Mouse (Mus musculus): ENCODE measurements at regions not wholly inside any gene's neighbourhood (a gene's known extent, or its start where the extent isn't known, plus 50 kb on each side); places are given as distances from the start of the nearest gene placed in this dataset.

DNA sequence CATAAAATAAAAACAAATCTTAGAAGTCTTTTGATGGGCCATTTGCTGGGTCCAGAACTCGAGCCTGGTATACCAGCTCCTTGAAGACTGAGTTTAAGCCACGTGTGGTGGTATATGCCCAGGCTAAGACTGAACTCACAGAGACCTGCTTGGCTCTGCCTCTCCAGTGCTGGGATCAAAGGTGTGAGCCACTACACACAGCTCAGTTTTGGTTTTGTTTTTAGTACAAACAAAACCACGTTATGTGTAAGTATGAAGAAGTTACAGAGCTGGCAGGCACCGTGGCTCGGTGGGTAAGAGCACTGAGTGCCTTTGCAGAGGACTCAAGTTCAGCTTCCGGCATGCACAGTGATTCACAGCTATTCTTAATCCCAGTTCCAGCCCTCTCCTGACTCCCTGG lies 75.6 kb downstream of the Wdr5 start:
- TF ChIP-seq CTCF (IDR thresholded peaks at IDR 0.05; ENCODE audit: control insufficient read depth, insufficient read depth, insufficient replicate concordance, low read depth, low read length) (no peak), POLR2A (IDR thresholded peaks at IDR 0.05; ENCODE audit: control insufficient read depth, low read depth, low read length) (no peak)
- Histone ChIP-seq H3K4me1 (ENCODE audit: control insufficient read depth, insufficient read depth, low read length) (no peaks in the 10 kb centered on the region), H3K36me3 (ENCODE audit: control insufficient read depth, insufficient read depth, low read length) (no peaks in the 10 kb centered on the region), H3K27ac (ENCODE audit: control insufficient read depth, insufficient read depth, low read depth, low read length) (no peak overlapping the region), H3K4me3 (ENCODE audit: control insufficient read depth, low read depth, low read length) (no peak overlapping the region), H3K27me3 (ENCODE audit: control insufficient read depth, insufficient read depth, low read length) (no peaks in the 10 kb centered on the region)

DNA sequence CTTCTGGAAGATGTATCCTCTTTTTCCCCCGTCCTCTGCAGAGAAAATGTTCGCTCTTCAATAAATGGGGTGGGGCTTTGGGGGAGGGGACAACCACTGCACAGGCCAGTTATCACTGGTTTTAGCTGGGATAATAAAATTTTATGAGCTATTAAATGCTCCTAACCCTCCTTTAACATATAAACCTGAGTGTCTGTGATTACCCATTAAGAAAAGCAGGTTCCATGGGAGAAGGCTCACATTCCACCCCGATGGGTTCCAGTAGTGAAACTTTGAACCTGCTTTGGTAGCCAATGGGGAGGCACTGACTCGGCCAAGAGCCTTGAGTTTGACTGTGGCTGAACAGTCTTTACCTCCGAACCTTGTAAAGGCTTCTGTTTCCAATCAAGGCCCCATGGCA lies 76.7 kb downstream of the Wdr5 start:
- Histone ChIP-seq H3K4me3 (ENCODE audit: control insufficient read depth, low read depth, low read length) (no peak overlapping the region), H3K27me3 (ENCODE audit: control insufficient read depth, insufficient read depth, low read length) (no peaks in the 10 kb centered on the region), H3K4me1 (ENCODE audit: control insufficient read depth, insufficient read depth, low read length) (peaks cover 3% of the 10 kb centered on the region; the same call in 1 of the 2 replicates), H3K27ac (ENCODE audit: control insufficient read depth, insufficient read depth, low read depth, low read length) (no peak overlapping the region), H3K36me3 (ENCODE audit: control insufficient read depth, insufficient read depth, low read length) (no peaks in the 10 kb centered on the region)
- no peak for TF ChIP-seq POLR2A (IDR thresholded peaks at IDR 0.05; ENCODE audit: control insufficient read depth, low read depth, low read length)
- no peak for TF ChIP-seq CTCF (IDR thresholded peaks at IDR 0.05; ENCODE audit: control insufficient read depth, insufficient read depth, insufficient replicate concordance, low read depth, low read length)

DNA sequence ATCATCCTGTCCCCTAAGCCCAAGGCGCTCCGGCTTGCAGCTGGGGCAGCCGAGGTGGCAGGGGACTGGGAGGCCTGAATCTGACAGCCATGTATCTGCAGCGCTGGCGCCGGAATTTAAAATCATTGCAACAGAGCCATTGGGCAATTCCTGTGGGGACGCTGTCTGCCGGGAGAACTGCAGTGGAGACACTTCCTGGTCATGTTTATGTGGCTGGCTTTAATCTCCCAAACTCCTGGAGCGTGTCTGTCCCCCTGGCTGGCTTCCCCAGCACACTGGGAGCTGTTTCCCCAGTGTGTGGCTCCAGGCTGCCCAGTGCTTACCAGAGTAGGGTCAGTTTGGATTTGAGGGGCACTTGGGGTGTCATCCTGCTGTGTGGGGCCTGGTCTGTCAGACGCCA lies 78.4 kb downstream of the Wdr5 start:
- Histone ChIP-seq H3K27ac (ENCODE audit: control insufficient read depth, insufficient read depth, low read depth, low read length) (no peak overlapping the region), H3K27me3 (ENCODE audit: control insufficient read depth, insufficient read depth, low read length) (no peaks in the 10 kb centered on the region), H3K4me3 (ENCODE audit: control insufficient read depth, low read depth, low read length) (no peak overlapping the region), H3K36me3 (ENCODE audit: control insufficient read depth, insufficient read depth, low read length) (no peaks in the 10 kb centered on the region), H3K4me1 (ENCODE audit: control insufficient read depth, insufficient read depth, low read length) (peaks cover 3% of the 10 kb centered on the region; the same call in 1 of the 2 replicates)
- no peak for TF ChIP-seq CTCF (IDR thresholded peaks at IDR 0.05; ENCODE audit: control insufficient read depth, insufficient read depth, insufficient replicate concordance, low read depth, low read length)
- no peak for TF ChIP-seq POLR2A (IDR thresholded peaks at IDR 0.05; ENCODE audit: control insufficient read depth, low read depth, low read length)

DNA sequence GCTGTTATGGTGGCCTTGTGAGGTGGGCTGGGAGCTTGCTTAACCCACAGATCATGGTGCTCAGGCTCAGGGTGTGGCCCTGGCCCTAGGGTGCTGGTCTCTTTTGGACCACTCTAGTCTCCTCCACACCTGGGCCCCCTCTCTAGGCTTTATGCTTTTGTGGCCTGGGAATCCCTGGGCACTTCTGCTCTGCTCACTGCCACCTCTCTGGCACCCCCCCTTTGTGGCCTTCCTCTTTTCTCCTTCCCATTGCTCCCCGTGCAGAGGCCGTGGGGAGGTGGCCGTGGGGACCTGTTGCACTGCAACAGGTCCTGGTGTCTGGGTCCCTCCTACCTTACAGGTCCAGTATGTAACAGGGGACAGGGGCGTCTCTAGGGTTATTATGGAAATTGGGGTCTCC lies 80.3 kb downstream of the Wdr5 start:
- peaks cover 3% of the 10 kb centered on the region; the same call in 1 of the 2 replicates for H3K4me1 ChIP-seq (ENCODE audit: control insufficient read depth, insufficient read depth, low read length)
- no peaks in the 10 kb centered on the region for H3K36me3 ChIP-seq (ENCODE audit: control insufficient read depth, insufficient read depth, low read length)
- TF ChIP-seq CTCF (IDR thresholded peaks at IDR 0.05; ENCODE audit: control insufficient read depth, insufficient read depth, insufficient replicate concordance, low read depth, low read length): no peak
- TF ChIP-seq POLR2A (IDR thresholded peaks at IDR 0.05; ENCODE audit: control insufficient read depth, low read depth, low read length): no peak
- H3K4me3 ChIP-seq (ENCODE audit: control insufficient read depth, low read depth, low read length): no peak overlapping the region
- H3K27me3 ChIP-seq (ENCODE audit: control insufficient read depth, insufficient read depth, low read length): no peaks in the 10 kb centered on the region
- H3K27ac ChIP-seq (ENCODE audit: control insufficient read depth, insufficient read depth, low read depth, low read length): no peak overlapping the region

DNA sequence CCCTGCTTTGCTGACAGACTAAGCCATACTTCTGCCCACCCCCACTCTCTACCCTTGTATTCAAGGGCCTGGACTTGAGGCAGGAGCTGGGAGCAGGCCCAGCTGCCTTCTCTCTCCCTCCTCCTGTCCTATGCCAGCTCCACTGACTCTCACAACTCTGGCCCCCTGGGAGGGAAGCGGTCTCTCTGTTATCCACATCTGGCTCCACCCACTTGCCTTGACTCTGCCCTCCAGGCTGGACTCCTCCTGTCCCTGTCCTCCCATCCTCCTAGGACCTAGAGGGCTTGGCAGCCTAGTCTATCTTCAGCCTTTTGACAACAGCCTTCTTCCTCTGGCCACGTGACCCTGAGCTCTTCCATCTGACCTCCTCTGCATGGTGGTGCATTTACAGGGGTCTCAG lies 80.0 kb upstream of the Rxra start:
- TF ChIP-seq CTCF (IDR thresholded peaks at IDR 0.05; ENCODE audit: control insufficient read depth, insufficient read depth, insufficient replicate concordance, low read depth, low read length) (no peak), POLR2A (IDR thresholded peaks at IDR 0.05; ENCODE audit: control insufficient read depth, low read depth, low read length) (no peak)
- Histone ChIP-seq H3K36me3 (ENCODE audit: control insufficient read depth, insufficient read depth, low read length) (no peaks in the 10 kb centered on the region), H3K27me3 (ENCODE audit: control insufficient read depth, insufficient read depth, low read length) (no peaks in the 10 kb centered on the region), H3K27ac (ENCODE audit: control insufficient read depth, insufficient read depth, low read depth, low read length) (peak overlapping the region; percentile 77), H3K4me3 (ENCODE audit: control insufficient read depth, low read depth, low read length) (no peak overlapping the region), H3K4me1 (ENCODE audit: control insufficient read depth, insufficient read depth, low read length) (peaks cover 3% of the 10 kb centered on the region; the same call in 1 of the 2 replicates)

DNA sequence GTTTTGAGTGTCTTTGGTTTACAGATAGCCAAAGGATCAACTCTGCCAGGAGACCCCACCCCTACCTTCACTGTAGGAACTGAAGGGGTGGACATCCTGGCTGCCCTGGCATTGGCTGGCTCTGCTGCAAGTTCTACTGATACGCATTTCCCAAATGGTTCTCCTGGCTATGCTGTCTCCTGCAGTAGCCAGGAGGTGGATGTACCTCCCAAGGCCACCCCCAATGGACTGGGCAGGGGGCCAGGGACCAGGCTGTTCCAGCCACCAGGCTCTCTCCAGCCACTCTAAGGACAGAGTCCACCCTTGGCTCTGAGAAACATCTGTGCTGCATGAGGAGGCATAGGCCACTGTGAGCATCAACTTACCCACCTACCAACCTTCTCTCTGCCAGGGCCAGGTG lies 79.3 kb upstream of the Rxra start:
- Histone ChIP-seq H3K27me3 (ENCODE audit: control insufficient read depth, insufficient read depth, low read length) (no peaks in the 10 kb centered on the region), H3K4me3 (ENCODE audit: control insufficient read depth, low read depth, low read length) (no peak overlapping the region), H3K27ac (ENCODE audit: control insufficient read depth, insufficient read depth, low read depth, low read length) (peak overlapping the region; percentile 77), H3K4me1 (ENCODE audit: control insufficient read depth, insufficient read depth, low read length) (peaks cover 3% of the 10 kb centered on the region; the same call in 1 of the 2 replicates), H3K36me3 (ENCODE audit: control insufficient read depth, insufficient read depth, low read length) (no peaks in the 10 kb centered on the region)
- TF ChIP-seq POLR2A (IDR thresholded peaks at IDR 0.05; ENCODE audit: control insufficient read depth, low read depth, low read length): no peak

DNA sequence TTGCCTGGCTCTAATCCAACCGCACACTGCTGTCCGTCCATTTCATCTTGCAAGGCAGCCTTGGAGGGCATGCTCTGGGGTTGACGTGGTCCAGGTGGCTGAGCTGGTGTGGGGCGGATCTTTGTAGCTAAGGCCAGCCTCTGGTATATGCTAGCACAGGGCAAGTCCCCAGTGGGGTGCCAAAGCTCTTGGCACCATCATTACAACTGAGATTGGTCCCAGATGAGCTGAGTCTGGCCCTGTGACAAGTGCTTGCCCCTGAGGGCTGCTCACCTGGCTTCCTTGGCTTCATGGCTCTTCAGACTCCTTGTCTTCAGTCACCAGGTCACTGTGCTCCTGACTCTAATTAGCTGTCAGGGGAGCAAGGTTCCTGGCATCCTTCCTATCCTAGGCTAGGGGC lies 78.3 kb upstream of the Rxra start:
- Histone ChIP-seq H3K4me1 (ENCODE audit: control insufficient read depth, insufficient read depth, low read length) (peaks cover 3% of the 10 kb centered on the region; the same call in 1 of the 2 replicates), H3K27ac (ENCODE audit: control insufficient read depth, insufficient read depth, low read depth, low read length) (peak overlapping the region; percentile 5; the same call in 1 of the 2 replicates), H3K27me3 (ENCODE audit: control insufficient read depth, insufficient read depth, low read length) (no peaks in the 10 kb centered on the region), H3K36me3 (ENCODE audit: control insufficient read depth, insufficient read depth, low read length) (no peaks in the 10 kb centered on the region), H3K4me3 (ENCODE audit: control insufficient read depth, low read depth, low read length) (no peak overlapping the region)
- TF ChIP-seq CTCF (IDR thresholded peaks at IDR 0.05; ENCODE audit: control insufficient read depth, insufficient read depth, insufficient replicate concordance, low read depth, low read length) (no peak), POLR2A (IDR thresholded peaks at IDR 0.05; ENCODE audit: control insufficient read depth, low read depth, low read length) (no peak)
